Mouse (Mus musculus) bone marrow, adult 2 months (tissue): ENCODE data around the gene BC003965.

ENCODE experiments used
- CTCF ChIP-seq: fragments of 200-500 bp; IDR thresholded peaks from 2 replicates; pipeline ENCODE4 v1.5.1; 2011; ENCODE audit warnings: low read length, control low read depth; ENCODE audit not compliant: control insufficient read depth, insufficient read depth
- POLR2A ChIP-seq: fragments of 200-500 bp; IDR thresholded peaks from 2 replicates; pipeline ENCODE4 v1.6.1; 2011; ENCODE audit warnings: low read depth, mild to moderate bottlenecking, control low read depth, low read length, borderline replicate concordance; ENCODE audit not compliant: control insufficient read depth

- no peak for TF ChIP-seq CTCF
- no peak; the same call in 1 of the 2 replicates for TF ChIP-seq POLR2A
Observed at GRCm38 (mm10) chr17:25221821-25222503, 37.6 kb downstream of the BC003965 start.
